Mouse (Mus musculus) large intestine, adult 2 months (tissue): ENCODE results near the gene Sart3. TPM values are rescaled to one million over a fixed set of nuclear protein-coding genes. Genes with fewer than 3 reads are reported as not detected.
"Not testable (repeated sequence)": the region's sequence is repeated elsewhere in the genome, so short reads cannot be mapped to it uniquely, and the experiment has no call there.

Experiments used
- DNase-seq: peaks from one replicate; pipeline ENCODE4 v3.0.0-alpha.2; 2012; ENCODE audit warnings: low read depth, low spot score
- WGBS: fragments of 180-500 bp; shearing (Covaris S2); methylation state at CpG from one replicate; pipeline ENCODE4 v1.1.7; 2018; 5-methylcytosine and 5-hydroxymethylcytosine counted together
- polyA plus RNA-seq: library from polyadenylated mRNA; depleted of rRNA; stranded (reverse); fragments of >200 nt; gene quantifications from 2 replicates; pipeline ENCODE4 v1.2.3, GENCODE M21; 2012

The Sart3 gene
- polyA plus RNA-seq, 1 experiment: 14.6 TPM

DNA sequence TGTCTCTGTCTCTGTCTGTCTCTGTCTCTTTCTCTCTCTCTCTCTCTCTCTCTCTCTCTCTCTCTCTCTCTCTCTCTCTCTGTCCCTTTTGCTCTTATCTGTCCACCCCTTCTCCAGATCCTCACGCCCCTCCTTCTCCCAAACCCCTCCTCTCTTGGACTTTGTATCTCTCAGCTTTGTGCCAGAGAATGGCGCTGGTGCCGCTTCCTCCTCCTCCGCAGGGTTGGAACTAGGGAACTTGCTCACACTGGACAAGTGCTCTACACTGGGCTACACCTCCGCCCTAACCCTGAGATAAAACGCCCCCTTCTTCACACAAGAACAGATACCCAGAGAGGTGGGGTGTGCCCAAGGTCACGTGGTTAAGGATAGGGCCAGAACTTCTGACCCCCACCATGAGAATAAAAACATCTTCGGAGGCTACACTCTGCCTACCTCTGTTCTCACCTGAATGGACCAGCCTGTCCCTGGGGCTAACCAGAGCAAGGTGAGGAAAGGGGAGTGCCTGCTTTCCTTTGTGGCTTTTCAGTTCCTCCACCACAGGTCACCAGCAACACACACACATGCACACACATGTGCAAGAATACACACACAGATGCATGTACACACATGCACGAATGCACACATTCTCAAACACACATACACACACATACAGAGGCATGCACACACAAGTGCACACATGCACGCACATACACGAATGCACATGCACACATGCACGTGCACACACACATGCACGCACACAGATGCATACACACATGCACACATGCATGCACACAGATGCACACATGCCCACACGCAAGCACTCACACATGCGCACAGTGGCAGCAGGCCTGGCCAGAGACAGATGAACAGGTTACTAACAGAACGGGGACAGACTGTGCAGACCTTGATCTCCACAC lies 19.1 kb upstream of the Sart3 start:
- WGBS: 54% methylated on average over 16 of the region's 16 CpGs
- DNase-seq: no peak

DNA sequence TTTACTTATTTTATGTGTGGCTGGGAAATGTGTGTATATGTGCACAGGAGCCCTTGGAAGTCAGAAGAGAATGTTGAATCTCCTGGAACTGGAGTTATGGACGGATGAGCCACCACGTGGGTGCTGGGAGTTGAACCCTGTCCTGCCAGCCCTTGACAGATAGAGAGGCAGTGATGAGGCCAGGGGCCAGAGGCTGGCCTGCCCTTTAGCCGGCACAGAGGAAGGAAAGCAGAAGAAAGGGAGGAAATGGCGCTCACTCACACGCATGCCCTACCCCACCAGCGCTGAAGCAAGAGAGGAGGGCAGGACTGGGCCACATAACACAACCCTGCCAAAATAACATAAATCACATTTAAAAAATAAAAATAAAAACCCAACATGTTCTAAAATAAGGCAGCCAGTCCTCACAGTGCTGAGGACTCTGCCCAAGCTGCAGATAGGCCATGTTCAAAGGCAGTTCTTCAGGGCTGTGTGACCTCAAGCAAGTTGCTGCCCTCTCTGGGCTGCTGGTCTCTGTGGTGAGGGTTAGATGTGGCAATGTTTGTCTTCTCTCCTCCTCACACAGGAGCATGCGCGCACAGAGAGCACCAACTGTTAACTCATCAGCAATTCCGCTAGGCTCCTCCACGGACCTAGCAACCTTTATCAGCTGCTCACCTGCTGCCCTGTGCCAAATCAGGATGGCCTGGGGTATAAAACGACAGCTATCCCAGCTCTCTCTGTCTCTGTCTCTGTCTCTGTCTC lies 18.3 kb upstream of the Sart3 start:
- WGBS: 31% methylated on average over 11 of the region's 11 CpGs

DNA sequence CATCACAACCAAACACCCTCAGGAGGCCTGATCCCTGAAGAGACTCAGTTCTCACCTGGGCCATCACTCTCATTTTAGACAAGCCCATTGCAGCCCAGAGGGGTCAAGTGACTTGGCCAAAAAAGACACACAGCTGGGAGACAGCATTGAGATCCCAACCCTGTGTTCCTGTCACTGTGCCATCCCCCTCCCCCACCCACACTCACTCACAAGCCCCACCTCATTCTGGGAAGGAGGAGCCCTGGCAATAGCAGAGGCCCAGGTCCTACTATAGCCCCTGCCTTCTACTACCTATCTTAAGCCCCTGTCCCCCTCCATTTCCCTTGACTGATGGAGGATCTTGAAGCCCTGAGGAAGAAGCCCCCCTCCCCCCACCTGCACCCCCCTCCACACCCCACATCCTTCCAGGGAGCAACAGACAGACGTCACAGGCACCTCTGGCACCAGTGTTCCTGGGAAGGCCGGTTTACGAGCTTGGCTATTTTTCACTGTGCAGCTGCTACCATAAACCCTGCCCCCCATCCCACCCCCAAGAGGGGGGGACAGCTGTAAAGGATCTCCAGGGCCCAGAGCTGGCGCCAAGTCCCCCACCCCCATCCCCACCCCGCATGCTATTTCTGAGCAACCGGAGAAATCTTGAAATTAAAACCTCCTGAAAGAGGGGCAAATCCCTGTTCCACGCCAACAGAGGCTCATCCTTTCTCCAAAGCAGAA lies 16.9 kb upstream of the Sart3 start:
- 20% methylated on average over 7 of the region's 7 CpGs for WGBS

More for the DNA sequence above, 18.3 kb upstream of the Sart3 start:
- DNase-seq: no peak

DNA sequence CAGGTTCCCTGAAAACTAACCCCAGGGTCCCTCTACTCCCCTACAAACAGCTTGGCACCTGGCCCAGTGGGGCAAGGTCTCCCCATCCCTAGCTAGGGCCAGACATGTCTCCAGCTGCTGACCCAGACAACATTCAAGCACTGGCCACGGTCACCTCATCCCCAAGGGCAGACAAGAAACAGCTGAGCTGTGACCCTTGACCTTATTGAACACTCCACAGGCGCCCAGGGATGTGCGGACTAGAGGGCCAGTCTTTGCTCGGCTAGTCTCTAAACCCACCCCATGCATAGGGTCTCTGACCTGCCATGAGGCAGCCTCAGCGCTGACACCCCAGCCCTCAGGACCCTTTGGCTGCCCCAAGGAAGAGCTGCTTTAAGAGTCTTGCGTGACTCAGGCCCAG lies 16.3 kb upstream of the Sart3 start:
- WGBS: 49% methylated on average over 6 of the region's 6 CpGs
- no peak for DNase-seq

More for the DNA sequence above, 16.9 kb upstream of the Sart3 start:
- DNase-seq: no peak

DNA sequence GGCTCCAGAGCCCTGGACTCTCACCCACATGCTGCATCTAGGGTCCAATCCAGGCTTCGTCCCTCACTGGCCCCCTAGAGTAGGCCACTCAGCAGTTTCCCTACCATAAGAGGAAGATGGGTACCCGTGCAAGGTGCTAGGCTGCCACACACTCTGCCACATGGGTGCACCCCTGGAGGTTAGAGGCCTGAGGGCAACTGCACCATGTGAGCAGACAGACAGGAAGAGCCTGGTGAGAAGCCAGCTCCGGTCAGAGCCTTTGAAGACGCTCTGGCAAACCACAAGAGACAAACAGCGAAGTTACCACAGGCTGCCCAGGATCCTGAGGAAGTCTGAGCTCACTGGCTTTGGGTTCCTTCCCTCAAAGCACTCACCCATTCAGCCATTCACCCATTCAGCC lies 14.7 kb upstream of the Sart3 start:
- 70% methylated on average over 5 of the region's 5 CpGs for WGBS
- DNase-seq: no peak

DNA sequence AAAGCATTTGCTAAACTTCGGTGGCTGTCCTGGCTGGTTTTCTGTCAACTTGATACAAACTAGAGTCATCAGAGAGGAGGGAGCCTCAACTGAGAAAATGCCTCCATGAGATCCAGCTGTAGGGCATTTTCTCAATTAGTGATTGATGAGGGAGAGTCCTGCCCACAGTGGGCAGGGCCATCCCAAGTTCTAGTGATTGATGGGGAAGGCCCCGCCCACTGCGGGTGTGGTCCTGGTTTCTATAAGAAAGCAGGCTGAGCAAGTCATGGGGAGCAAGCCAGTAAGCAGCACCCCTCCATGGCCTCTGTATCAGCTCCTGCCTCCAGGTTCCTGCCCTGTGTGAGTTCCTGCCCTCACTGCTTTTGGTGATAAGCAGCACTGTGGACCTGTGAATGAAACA lies 11.8 kb upstream of the Sart3 start:
- DNase-seq: not testable (repeated sequence)
- WGBS: 22% methylated on average over 3 of the region's 3 CpGs

DNA sequence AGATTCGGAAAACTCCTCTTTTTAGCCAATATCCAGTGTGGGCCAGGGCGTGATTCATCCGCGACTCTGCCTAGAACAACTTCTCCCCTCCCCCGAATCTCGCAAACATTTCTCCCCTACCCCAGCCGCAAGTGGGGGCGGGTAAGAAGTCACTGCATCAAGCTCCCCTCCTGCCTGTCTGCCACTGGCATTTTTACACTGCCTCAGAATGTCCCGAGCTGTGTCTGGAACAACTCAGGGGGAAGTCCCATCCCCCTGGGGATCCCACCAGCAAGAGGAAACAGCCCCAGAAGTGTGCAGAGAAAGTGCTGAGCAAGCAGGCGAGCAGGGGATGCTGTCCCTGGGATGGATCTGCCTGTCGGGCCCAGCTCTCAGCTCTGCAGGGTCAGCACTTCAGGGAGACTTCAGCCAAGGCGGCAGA lies 11.3 kb upstream of the Sart3 start:
- WGBS: 10% methylated on average over 12 of the region's 12 CpGs
- DNase-seq: no peak

DNA sequence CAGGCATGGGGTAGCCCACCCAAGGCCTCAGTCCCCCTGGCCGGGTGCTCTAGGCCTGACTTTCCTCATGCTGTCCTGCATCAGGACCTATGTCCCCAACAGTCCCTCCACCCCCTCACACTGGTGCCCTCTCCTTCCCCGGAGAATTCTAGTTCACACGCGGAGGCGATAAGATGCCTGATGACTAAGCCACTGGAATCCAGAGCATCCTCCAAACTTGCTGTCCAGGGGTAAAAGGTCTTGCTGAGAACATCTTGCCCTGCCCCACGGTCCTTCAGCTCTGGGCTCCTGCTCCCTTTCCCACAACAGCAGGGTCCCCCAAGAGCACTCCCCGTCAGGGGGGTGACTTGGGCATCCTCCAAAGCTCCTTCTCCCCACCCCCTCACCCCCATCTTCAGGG lies 10.3 kb upstream of the Sart3 start:
- 79% methylated on average over 7 of the region's 7 CpGs for WGBS
- DNase-seq: no peak

DNA sequence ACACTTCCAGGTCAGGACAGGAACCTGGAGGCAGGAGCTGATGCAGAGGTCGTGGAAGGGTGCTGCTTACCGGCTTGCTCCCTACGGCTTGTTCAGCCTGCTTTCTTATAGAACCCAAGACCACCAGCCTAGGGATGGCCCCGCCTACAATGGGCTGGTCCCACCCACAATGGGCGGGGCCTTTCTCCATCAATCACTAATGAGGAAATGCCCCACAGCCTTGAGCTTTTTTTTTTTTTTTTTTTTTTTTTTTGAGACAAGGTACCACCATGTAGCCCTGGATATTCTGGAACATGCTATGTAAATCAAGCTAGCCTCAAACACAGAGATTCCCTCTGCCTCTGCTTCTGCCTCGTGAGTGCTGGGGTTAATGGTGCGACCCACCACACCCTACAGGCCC lies 9.6 kb upstream of the Sart3 start:
- WGBS: 69% methylated on average over 7 of the region's 7 CpGs
- DNase-seq: no peak

DNA sequence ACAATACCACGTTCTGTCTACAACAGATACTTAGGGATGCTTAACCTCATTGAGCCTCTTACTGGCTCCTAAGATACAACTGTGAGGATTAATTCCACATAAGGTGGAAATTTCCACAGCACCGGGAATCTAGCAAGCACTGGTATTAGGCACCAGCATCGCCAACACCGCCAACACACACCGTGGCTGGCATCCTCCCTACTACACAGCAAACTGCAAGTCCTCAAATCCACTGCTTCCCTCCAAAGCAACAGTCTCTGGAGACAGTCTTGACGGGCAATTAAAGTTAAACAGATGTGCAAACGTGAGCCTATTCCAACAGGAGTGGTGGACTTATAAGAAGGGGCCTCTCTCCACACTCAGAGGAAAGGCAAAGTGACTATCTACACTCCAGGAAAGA lies 8.9 kb upstream of the Sart3 start:
- 73% methylated on average over 7 of the region's 7 CpGs for WGBS
- no peak for DNase-seq

DNA sequence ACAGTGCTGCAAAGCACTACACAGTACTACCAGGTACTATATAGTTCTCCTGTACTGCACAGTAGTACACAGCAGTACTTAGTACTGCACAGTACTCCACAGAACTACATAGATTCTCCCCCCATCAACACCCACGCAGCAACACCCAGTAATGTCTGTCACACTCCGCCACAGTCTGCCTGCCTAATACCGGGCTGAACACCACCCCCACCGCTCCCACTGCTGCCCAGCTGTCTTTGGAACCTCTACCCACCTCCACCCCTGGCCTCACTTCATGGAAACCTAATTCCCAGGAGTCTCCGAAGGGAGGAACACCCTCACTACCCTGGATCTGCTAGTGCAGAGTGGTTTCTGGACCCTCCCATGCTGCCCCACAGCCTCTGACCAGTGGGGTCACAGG lies 8.5 kb upstream of the Sart3 start:
- 81% methylated on average over 5 of the region's 5 CpGs for WGBS
- DNase-seq: no peak

DNA sequence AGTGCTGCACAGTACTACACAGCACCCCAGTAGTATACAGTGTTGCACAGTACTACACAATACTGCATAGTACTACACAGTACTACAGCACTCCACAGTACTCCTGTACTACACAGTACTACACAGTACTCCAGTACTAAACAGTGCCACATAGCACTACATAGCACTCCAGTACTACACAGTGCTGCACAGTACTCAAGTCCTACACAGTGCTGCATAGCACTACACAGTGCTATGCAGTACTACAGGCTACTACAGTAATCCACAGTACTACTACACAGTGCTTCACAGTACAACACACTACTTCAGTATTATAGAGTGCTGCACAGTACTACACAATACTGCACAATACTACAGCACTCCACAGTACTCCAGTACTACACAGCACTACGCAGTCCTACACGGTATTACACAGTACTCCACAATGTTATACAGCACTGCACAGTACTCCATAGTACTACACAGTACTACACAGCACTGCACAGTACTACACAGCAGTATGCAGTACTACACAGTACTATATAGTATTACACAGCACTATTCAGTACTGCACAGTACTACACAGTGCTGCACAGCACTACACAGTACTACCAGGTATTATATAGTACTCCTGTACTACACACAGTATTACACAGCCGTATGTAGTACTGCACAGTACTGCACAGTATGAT lies 7.9 kb upstream of the Sart3 start:
- DNase-seq: no peak
- WGBS: 94% methylated on average over 3 of the region's 3 CpGs

DNA sequence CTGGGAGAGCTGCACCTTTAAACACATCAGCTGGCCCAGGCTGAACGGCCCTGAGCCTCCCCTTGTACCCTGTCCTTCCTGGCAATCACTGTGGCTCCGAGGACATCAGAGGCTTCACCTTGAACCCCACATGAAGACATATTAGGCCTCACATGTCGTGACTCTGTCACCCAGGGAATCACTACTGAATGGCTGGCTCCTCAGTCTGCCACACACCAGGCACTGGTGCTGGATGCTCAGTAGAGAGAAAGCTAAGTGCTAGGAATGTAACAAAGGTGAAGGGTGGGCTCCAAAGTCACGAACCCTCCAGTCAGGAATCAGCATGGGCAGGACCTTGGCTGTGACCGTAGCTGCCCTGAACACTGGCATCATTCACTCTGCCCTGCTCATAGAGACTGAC lies 7.3 kb upstream of the Sart3 start:
- 70% methylated on average over 5 of the region's 5 CpGs for WGBS

DNA sequence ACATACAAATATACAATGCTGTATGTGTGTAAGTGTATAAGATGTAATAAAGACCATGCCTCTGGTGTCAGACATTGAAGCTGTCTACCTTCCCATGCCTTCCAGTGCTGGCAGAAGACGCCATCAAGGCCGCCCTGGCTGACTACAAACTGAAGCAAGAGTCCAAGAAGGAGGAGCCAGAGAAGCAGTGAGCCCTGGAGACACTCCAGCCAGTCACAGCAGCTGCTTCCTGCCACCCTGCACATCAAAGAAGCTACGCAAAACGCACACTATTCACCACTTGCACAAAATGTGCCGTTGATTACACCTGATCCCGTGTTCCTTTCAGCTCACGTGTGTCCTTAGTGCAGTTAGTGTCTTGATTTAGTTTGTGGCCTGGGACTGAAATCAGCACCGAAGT lies 5.4 kb upstream of the Sart3 start:
- WGBS: 80% methylated on average over 8 of the region's 8 CpGs
- DNase-seq: not testable (repeated sequence)

More for the DNA sequence above, 7.3 kb upstream of the Sart3 start:
- DNase-seq: no peak

DNA sequence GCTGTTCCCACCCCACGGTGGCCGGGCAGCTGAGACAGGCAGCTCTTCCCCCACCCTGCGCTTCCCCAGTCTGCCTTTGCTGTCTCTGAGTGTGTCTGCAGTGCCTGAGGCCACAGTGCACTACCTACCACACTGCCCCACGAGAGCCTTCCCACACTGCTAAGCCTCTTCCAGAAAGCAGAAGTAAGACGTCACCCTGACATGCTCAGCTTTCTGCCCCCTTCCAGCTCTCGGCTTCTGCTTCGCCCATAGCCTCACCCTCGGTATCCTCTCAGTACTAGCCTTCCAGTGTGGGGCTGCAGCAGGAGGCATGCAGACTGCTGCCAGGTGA lies 4.6 kb upstream of the Sart3 start:
- 86% methylated on average over 8 of the region's 8 CpGs for WGBS
- DNase-seq: no peak

DNA sequence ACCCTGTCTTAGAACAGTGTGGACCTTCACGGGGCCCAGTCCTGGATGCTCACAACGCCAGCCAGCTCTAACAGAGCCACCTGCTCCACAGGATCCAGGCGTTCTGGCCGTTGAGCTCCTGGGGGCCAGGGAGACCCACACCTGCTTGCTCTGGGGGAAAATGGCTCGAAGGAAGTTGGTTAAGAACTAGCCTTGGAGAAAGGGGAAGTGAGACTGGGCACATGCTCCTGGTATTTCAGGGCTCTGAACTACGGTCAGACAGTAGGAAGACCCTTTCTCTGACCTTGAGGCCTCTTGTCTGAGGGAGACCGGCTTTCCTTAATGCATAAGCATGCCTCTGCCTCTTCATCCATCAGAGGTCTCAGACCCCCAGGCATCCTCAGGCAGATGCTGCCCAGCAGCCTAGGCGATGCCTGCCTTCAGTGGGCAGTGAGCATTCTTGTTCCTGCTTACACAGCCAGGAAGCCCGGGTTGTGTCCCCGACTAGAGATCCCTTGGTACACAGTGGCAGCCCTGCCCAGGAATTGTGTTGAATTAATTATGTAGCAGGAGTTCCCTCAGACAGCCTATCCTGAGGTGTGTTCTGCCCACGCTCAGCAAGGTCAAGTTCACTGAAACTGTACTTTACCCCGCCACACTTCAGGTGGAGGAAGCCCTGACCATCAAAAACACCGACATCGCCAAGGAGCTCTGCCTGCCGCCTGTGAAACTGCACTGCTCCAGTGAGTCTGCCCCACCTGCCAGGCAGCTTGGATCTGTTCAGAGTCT lies 4.0 kb upstream of the Sart3 start:
- no peak for DNase-seq
- 75% methylated on average over 15 of the region's 15 CpGs for WGBS

DNA sequence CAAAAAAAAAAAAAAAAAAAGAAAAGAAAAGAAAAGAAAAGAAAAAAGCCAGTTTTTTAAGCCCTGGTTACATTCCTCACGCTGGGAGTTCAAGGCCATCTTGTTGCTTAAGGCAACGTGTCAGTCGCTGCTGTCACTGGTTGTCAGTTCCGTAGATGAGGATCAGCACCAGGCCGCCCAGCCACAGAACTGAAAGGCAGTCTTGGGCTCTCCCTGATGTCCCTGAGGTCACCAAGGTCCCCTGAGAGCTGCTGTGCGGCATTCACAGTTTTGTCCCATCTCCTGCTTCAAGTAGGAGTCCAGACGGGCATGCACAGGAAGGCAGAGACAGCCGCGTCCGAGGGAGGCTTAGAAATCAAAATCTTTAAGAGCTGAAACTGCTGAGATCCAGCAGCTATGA lies 3.3 kb upstream of the Sart3 start:
- WGBS: 84% methylated on average over 10 of the region's 10 CpGs
- DNase-seq: no peak

DNA sequence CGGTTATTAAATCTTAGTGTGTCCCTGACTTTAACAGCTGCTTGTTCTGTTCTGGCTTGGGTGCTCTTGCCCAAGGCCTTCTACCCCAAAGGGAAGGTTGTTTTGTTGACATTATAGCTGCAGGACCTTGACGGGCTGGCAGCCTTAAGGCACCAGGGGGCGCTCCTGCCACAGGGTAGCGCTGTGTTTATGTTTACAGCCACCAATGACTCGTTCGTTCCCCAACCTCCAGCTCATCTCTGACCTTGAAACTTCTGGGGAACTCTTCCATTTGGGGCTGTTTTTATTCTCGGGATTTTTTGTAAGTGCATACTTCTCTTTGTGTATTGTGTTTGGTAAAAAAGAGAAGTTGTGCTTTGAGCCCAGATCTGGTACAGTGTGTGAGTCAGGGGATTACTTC lies 1.4 kb upstream of the Sart3 start:
- WGBS: under 1% methylated on average over 7 of the region's 7 CpGs
- DNase-seq: peak; percentile 47

DNA sequence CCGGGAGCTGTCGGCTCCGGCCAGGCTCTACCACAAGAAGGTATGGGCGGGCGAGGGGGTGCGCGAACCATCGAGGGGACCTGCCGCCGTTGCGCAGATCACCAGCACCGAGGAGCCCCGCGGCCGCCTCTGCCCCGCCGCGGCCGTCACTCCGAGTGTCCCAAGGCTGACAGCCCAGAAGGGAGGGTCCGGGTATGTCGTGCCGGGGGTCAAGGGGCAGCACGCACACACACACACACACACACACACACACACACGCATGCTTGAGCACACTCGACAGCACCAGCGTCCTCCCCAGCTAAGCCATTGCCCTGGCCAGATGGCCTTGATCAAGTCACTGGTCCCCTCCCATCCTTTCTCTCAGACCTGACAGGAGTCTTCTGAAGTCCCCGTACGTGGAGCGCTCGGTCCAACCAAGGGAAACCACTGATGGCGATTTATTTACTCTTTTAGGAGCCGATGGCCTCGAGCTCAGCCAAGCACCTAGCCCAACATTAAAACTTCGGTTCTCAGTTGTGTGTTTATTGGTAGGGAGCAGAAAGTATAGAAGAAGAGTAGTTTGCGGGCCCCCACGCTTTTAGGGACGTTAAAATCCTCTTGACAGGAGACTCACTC lies 702 bp upstream of the Sart3 start:
- whole genome bisulfite sequencing: under 1% methylated on average over 38 of the region's 38 CpGs
- no peak for DNase-seq
